Mouse (Mus musculus) bone marrow macrophage, adult 2 months (primary cell): ENCODE data around the gene Cluap1.

Experiments
- CTCF ChIP-seq: IDR thresholded peaks from 2 replicates; pipeline ENCODE4 v1.5.1; 2012; ENCODE audit warnings: low read depth, mild to moderate bottlenecking, low read length, moderate library complexity
- POLR2A ChIP-seq: IDR thresholded peaks from 2 replicates; pipeline ENCODE4 v1.6.1; 2012; ENCODE audit warnings: mild to moderate bottlenecking, low read depth, low read length, borderline replicate concordance

GRCm38 (mm10) chr16:3908537-3909111, at the start of gene Cluap1, which contains the start of gene 1700037C18Rik:
- TF ChIP-seq CTCF (peak; percentile 95), POLR2A (0 out of 2 replicates have a peak, but pooled peaks have one; percentile 16)
